Mouse (Mus musculus): Measurements from ENCODE around the gene Chaf1a. TPM values are rescaled to one million over a fixed set of nuclear protein-coding genes. Genes with fewer than 3 reads are reported as not detected.
"Not testable (repeated sequence)": the region's sequence is repeated elsewhere in the genome, so short reads cannot be mapped to it uniquely, and the experiment has no call there.

The Chaf1a gene
- polyA plus RNA-seq, 1 experiment from 2014 or later = 24.7 TPM

GRCm38 (mm10) chr17:56104821-56105220 lies 64.6 kb downstream of the Chaf1a start:
- WGBS = 92% methylated on average over 2 of the region's 5 CpGs
- peaks cover 19% of the 10 kb centered on the region for H3K36me3 ChIP-seq (ENCODE audit: control insufficient read depth, insufficient read depth, low read length)
- not testable (repeated sequence) for H3K27ac ChIP-seq (ENCODE audit: low read depth, low read length); H3K27me3 ChIP-seq (ENCODE audit: control insufficient read depth, insufficient read depth, low read length); ATAC-seq (ENCODE audit: low FRiP score); DNase-seq (ENCODE audit: low spot score, missing footprints); H3K4me1 ChIP-seq (ENCODE audit: control insufficient read depth, insufficient read depth, low read length); H3K4me3 ChIP-seq (ENCODE audit: low read depth, low read length); H3K9me3 ChIP-seq (ENCODE audit: control insufficient read depth, low read length); H3K4me2 ChIP-seq; H3K9ac ChIP-seq (ENCODE audit: low read length)

DNA sequence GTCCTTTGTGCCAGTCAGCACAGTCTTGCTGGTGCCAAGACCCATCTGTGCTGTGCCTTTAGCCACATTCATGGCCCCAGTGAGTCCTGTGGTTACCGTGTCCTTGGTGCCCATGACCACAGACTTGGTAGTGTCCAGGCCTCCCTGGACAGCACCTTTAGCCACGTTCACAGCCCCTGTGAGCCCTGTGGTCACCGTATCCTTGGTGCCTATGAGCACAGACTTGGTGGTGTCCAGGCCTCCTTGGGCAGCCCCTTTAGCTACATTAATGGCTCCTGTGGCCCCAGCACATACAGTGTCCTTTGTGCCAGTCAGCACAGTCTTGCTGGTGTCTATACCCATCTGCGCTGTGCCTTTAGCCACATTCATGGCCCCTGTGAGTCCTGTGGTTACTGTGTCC lies 66.2 kb downstream of the Chaf1a start:
- not testable (repeated sequence) for ATAC-seq (ENCODE audit: low FRiP score); H3K27ac ChIP-seq (ENCODE audit: low read depth, low read length); DNase-seq (ENCODE audit: low spot score, missing footprints); H3K27me3 ChIP-seq (ENCODE audit: control insufficient read depth, insufficient read depth, low read length); H3K9ac ChIP-seq (ENCODE audit: low read length); H3K4me1 ChIP-seq (ENCODE audit: control insufficient read depth, insufficient read depth, low read length); H3K4me3 ChIP-seq (ENCODE audit: low read depth, low read length); H3K9me3 ChIP-seq (ENCODE audit: control insufficient read depth, low read length); H3K4me2 ChIP-seq; H3K36me3 ChIP-seq (ENCODE audit: control insufficient read depth, insufficient read depth, low read length)
- WGBS = 90% methylated on average over 4 of the region's 4 CpGs

DNA sequence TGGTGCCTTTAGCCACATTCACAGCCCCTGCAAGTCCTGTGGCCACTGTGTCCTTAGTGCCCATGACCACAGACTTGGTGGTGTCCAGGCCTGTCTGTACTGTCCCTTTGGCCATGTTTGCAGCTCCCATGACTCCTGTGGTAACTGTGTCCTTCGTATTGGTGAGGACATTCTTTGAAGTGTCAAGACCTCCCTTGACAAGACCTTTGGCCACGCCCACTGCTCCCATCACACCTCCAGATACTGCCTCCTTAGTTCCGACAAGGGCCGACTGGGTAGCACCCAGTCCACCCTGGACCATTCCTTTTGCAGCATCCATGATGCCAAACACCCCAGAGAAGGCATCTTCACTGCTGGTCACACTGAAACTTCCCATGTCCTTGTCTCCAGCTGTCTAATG lies 66.7 kb downstream of the Chaf1a start:
- 72% methylated on average over 4 of the region's 4 CpGs for WGBS

GRCm38 (mm10) chr17:56107736-56108135 lies 67.5 kb downstream of the Chaf1a start:
- Histone ChIP-seq H3K27me3 (ENCODE audit: control insufficient read depth, insufficient read depth, low read length) (no peaks in the 10 kb centered on the region), H3K4me1 (ENCODE audit: control insufficient read depth, insufficient read depth, low read length) (no peaks in the 10 kb centered on the region), H3K4me3 (ENCODE audit: low read depth, low read length) (no peak overlapping the region), H3K4me2 (no peak overlapping the region), H3K36me3 (ENCODE audit: control insufficient read depth, insufficient read depth, low read length) (no peaks in the 10 kb centered on the region), H3K9me3 (ENCODE audit: control insufficient read depth, low read length) (no peaks in the 10 kb centered on the region), H3K27ac (ENCODE audit: low read depth, low read length) (no peak overlapping the region), H3K9ac (ENCODE audit: low read length) (no peak overlapping the region)
- WGBS = 91% methylated on average over 2 of the region's 2 CpGs
- no peak for ATAC-seq (ENCODE audit: low FRiP score)
- DNase-seq (ENCODE audit: low spot score, missing footprints) = peak; percentile 33

More for the DNA sequence above, 66.7 kb downstream of the Chaf1a start:
- DNase-seq (ENCODE audit: low spot score, missing footprints) (peak; percentile 26), ATAC-seq (ENCODE audit: low FRiP score) (no peak)
- no peaks in the 10 kb centered on the region for H3K27me3 ChIP-seq (ENCODE audit: control insufficient read depth, insufficient read depth, low read length)
- no peak overlapping the region for H3K27ac ChIP-seq (ENCODE audit: low read depth, low read length)
- H3K9me3 ChIP-seq (ENCODE audit: control insufficient read depth, low read length) = no peaks in the 10 kb centered on the region
- H3K9ac ChIP-seq (ENCODE audit: low read length) = no peak overlapping the region
- H3K4me2 ChIP-seq = no peak overlapping the region
- peaks cover 5% of the 10 kb centered on the region for H3K36me3 ChIP-seq (ENCODE audit: control insufficient read depth, insufficient read depth, low read length)
- H3K4me3 ChIP-seq (ENCODE audit: low read depth, low read length) = no peak overlapping the region
- no peaks in the 10 kb centered on the region for H3K4me1 ChIP-seq (ENCODE audit: control insufficient read depth, insufficient read depth, low read length)

- no peak overlapping the region for H3K9ac ChIP-seq (ENCODE audit: low read length)
- no peaks in the 10 kb centered on the region for H3K27me3 ChIP-seq (ENCODE audit: control insufficient read depth, insufficient read depth, low read length)
- H3K4me3 ChIP-seq (ENCODE audit: low read depth, low read length) = no peak overlapping the region
- H3K4me2 ChIP-seq = no peak overlapping the region
- H3K36me3 ChIP-seq (ENCODE audit: control insufficient read depth, insufficient read depth, low read length) = no peaks in the 10 kb centered on the region
- H3K4me1 ChIP-seq (ENCODE audit: control insufficient read depth, insufficient read depth, low read length) = no peaks in the 10 kb centered on the region
- no peak overlapping the region for H3K27ac ChIP-seq (ENCODE audit: low read depth, low read length)
- 81% methylated on average over 6 of the region's 6 CpGs for WGBS
- no peaks in the 10 kb centered on the region for H3K9me3 ChIP-seq (ENCODE audit: control insufficient read depth, low read length)
- peak; percentile 78 for DNase-seq (ENCODE audit: low spot score, missing footprints)
- no peak for ATAC-seq (ENCODE audit: low FRiP score)
These were observed 68.2 kb downstream of the Chaf1a start for GRCm38 (mm10) chr17:56108334-56109044.

- DNase-seq (ENCODE audit: low spot score, missing footprints) = no peak
- Histone ChIP-seq H3K4me2 (no peak within 1 kb of the TSS), H3K27me3 (ENCODE audit: control insufficient read depth, insufficient read depth, low read length) (no peaks in the 10 kb centered on the region), H3K9me3 (ENCODE audit: control insufficient read depth, low read length) (no peaks in the 10 kb centered on the region), H3K27ac (ENCODE audit: low read depth, low read length) (no peak within 1 kb of the TSS), H3K4me1 (ENCODE audit: control insufficient read depth, insufficient read depth, low read length) (no peaks in the 10 kb centered on the region), H3K9ac (ENCODE audit: low read length) (no peak within 1 kb of the TSS), H3K4me3 (ENCODE audit: low read depth, low read length) (no peak within 1 kb of the TSS), H3K36me3 (ENCODE audit: control insufficient read depth, insufficient read depth, low read length) (no peaks in the 10 kb centered on the region)
- 0 out of 2 replicates have a peak, but pooled peaks have one; percentile 20 for ATAC-seq (ENCODE audit: low FRiP score)
- 56% methylated on average over 10 of the region's 10 CpGs for WGBS
These were observed 69.2 kb downstream of the Chaf1a start, which contains the start of gene Plin4 for GRCm38 (mm10) chr17:56109219-56110051. Gene Plin4 (minus strand): TSS chr17:56109803.

GRCm38 (mm10) chr17:56110571-56110970 lies 70.3 kb downstream of the Chaf1a start:
- DNase-seq (ENCODE audit: low spot score, missing footprints) (no peak), ATAC-seq (ENCODE audit: low FRiP score) (no peak)
- WGBS = 75% methylated on average over 4 of the region's 4 CpGs
- Histone ChIP-seq H3K9ac (ENCODE audit: low read length) (no peak overlapping the region), H3K36me3 (ENCODE audit: control insufficient read depth, insufficient read depth, low read length) (no peaks in the 10 kb centered on the region), H3K4me3 (ENCODE audit: low read depth, low read length) (no peak overlapping the region), H3K4me2 (no peak overlapping the region), H3K4me1 (ENCODE audit: control insufficient read depth, insufficient read depth, low read length) (no peaks in the 10 kb centered on the region), H3K27me3 (ENCODE audit: control insufficient read depth, insufficient read depth, low read length) (no peaks in the 10 kb centered on the region), H3K9me3 (ENCODE audit: control insufficient read depth, low read length) (no peaks in the 10 kb centered on the region), H3K27ac (ENCODE audit: low read depth, low read length) (no peak overlapping the region)

DNA sequence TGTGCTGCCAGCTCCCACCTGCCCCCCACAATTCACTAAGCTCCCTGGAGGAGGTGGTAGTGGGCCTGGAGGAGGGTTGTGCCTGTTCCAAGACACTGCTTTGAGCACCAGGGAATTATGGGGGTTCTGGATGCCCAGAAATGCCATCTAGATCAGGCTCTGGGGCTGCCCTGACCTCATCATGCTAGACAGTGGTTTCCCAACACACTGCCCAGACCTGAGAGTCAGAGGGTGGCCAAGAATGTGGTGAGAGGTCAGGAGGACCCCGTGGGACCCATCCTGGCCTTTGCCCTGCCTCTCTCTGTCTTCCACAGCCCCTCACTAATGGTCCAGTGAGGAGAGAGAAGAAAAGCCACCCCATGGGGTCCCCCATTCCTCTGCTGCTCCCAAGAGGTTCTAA lies 70.8 kb downstream of the Chaf1a start:
- 69% methylated on average over 1 of the region's 1 CpGs for WGBS
- H3K9me3 ChIP-seq (ENCODE audit: control insufficient read depth, low read length) = no peaks in the 10 kb centered on the region
- no peak overlapping the region for H3K4me3 ChIP-seq (ENCODE audit: low read depth, low read length)
- no peak overlapping the region for H3K4me2 ChIP-seq
- H3K27me3 ChIP-seq (ENCODE audit: control insufficient read depth, insufficient read depth, low read length) = no peaks in the 10 kb centered on the region
- DNase-seq (ENCODE audit: low spot score, missing footprints) (no peak), ATAC-seq (ENCODE audit: low FRiP score) (no peak)
- H3K4me1 ChIP-seq (ENCODE audit: control insufficient read depth, insufficient read depth, low read length) = no peaks in the 10 kb centered on the region
- H3K9ac ChIP-seq (ENCODE audit: low read length) = no peak overlapping the region
- no peaks in the 10 kb centered on the region for H3K36me3 ChIP-seq (ENCODE audit: control insufficient read depth, insufficient read depth, low read length)
- no peak overlapping the region for H3K27ac ChIP-seq (ENCODE audit: low read depth, low read length)

GRCm38 (mm10) chr17:56111864-56112263 lies 71.6 kb downstream of the Chaf1a start:
- ATAC-seq (ENCODE audit: low FRiP score) (peak; percentile 52; the same call in 1 of the 2 replicates), DNase-seq (ENCODE audit: low spot score, missing footprints) (peak; percentile 91)
- Histone ChIP-seq H3K36me3 (ENCODE audit: control insufficient read depth, insufficient read depth, low read length) (no peaks in the 10 kb centered on the region), H3K9me3 (ENCODE audit: control insufficient read depth, low read length) (no peaks in the 10 kb centered on the region), H3K9ac (ENCODE audit: low read length) (no peak overlapping the region), H3K27ac (ENCODE audit: low read depth, low read length) (no peak overlapping the region), H3K4me2 (no peak overlapping the region), H3K4me3 (ENCODE audit: low read depth, low read length) (no peak overlapping the region), H3K4me1 (ENCODE audit: control insufficient read depth, insufficient read depth, low read length) (no peaks in the 10 kb centered on the region), H3K27me3 (ENCODE audit: control insufficient read depth, insufficient read depth, low read length) (no peaks in the 10 kb centered on the region)
- WGBS = 43% methylated on average over 5 of the region's 5 CpGs
